Comparison of ENCODE assay signal across 47 mouse cellular contexts in the genomic region with DNA sequence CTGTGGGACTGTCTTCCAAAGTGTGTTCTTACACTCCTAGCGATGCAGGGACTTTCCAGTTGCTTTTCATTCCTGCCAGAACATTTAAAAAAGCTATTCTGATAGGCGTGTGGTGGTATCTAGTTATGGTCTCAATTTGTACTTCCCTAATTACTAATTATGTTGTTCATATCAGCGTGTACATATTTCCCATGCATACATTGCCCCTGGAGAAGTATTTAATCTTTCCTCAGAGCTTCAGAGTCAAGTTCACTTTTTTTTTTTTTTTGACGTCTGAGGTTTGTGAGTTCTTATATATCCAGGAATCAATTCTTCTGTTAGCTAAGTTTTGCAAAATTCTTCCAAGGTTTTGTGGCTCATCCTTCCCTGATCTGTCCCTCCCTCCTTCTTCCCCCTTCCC. TPM values are rescaled to one million over a fixed set of nuclear protein-coding genes. Genes with fewer than 3 reads are reported as not detected.
"Had no signal": no experiment of that assay in that cellular context is flagged by ENCODE, and none has a peak within 500 bp of the region (broad histone marks: within the 10 kb centered on the region; RNA-seq: fewer than 3 reads in every experiment).

No protein-coding gene starts in this region.

- H3K9me3 ChIP-seq: limb, embryonic 10.5 days; limb, embryonic 12.5 days; limb, embryonic 15.5 days; liver, embryonic 12.5 days; liver, embryonic 13.5 days; liver, embryonic 15.5 days; lung, embryonic 15.5 days; midbrain, embryonic 10.5 days; midbrain, embryonic 12.5 days; midbrain, embryonic 13.5 days; midbrain, embryonic 15.5 days had no signal

- DNase-seq: left cerebral cortex, postnatal 4 days; liver; liver, embryonic 13.5 days; liver, postnatal 0 days; lung, adult 18-20 months; lung, adult 2 months; lung, embryonic 14.5 days; lung, postnatal 10 days; lung, postnatal 14 days; lung, postnatal 36 days; lung, postnatal 4 days; midbrain, embryonic 14.5 days had no signal

- H3K4me1 ChIP-seq: limb, embryonic 10.5 days; limb, embryonic 12.5 days; limb, embryonic 13.5 days; limb, embryonic 15.5 days; liver, embryonic 12.5 days; liver, embryonic 13.5 days; liver, embryonic 15.5 days; lung, embryonic 15.5 days; megakaryocyte, embryonic 14.5 days; midbrain, embryonic 10.5 days; midbrain, embryonic 12.5 days; midbrain, embryonic 13.5 days had no signal

- H3K27ac ChIP-seq: left cerebral cortex, adult 2 months; limb, embryonic 10.5 days; limb, embryonic 12.5 days; limb, embryonic 13.5 days; limb, embryonic 15.5 days; liver, embryonic 12.5 days; liver, embryonic 13.5 days; liver, embryonic 14.5 days; liver, embryonic 15.5 days; lung, embryonic 15.5 days; macrophage; midbrain, embryonic 10.5 days; midbrain, embryonic 12.5 days; midbrain, embryonic 13.5 days; midbrain, embryonic 15.5 days had no signal

- H3K27me3 ChIP-seq: limb, embryonic 12.5 days; limb, embryonic 13.5 days; limb, embryonic 15.5 days; liver, embryonic 12.5 days; liver, embryonic 13.5 days; liver, embryonic 15.5 days; lung, embryonic 15.5 days; megakaryocyte, embryonic 14.5 days; midbrain, embryonic 12.5 days; midbrain, embryonic 13.5 days; midbrain, embryonic 15.5 days had no signal

- ATAC-seq: liver, embryonic 12.5 days; liver, postnatal 0 days; lung, postnatal 0 days; midbrain, embryonic 13.5 days; midbrain, embryonic 15.5 days; midbrain, embryonic 16.5 days had no signal

- H3K36me3 ChIP-seq: limb, embryonic 10.5 days; limb, embryonic 12.5 days; limb, embryonic 13.5 days; limb, embryonic 15.5 days; liver, embryonic 12.5 days; liver, embryonic 13.5 days; liver, embryonic 15.5 days; lung, embryonic 15.5 days; midbrain, embryonic 10.5 days; midbrain, embryonic 12.5 days; midbrain, embryonic 13.5 days; midbrain, embryonic 15.5 days had no signal

- H3K9ac ChIP-seq: limb, embryonic 12.5 days; limb, embryonic 13.5 days; limb, embryonic 15.5 days; liver, embryonic 12.5 days; liver, embryonic 13.5 days; liver, embryonic 14.5 days; liver, embryonic 15.5 days; liver, postnatal 0 days; lung, embryonic 14.5 days; lung, embryonic 15.5 days; midbrain, embryonic 12.5 days; midbrain, embryonic 13.5 days; midbrain, embryonic 15.5 days had no signal

- H3K4me3 ChIP-seq: left cerebral cortex, adult 2 months; limb, embryonic 10.5 days; limb, embryonic 12.5 days; limb, embryonic 13.5 days; limb, embryonic 15.5 days; liver, embryonic 12.5 days; liver, embryonic 13.5 days; liver, embryonic 15.5 days; lung, embryonic 15.5 days; megakaryocyte, embryonic 14.5 days; midbrain, embryonic 10.5 days; midbrain, embryonic 12.5 days; midbrain, embryonic 13.5 days; midbrain, embryonic 15.5 days; myocyte had no signal

RNA-seq across cellular contexts. Expression of gene Rpl36-ps4, which starts 15.4 kb away (rescaled TPM):
- total RNA-seq: left cerebral cortex, adult 2 months; left cerebral cortex, adult 8-10 months; left cerebral cortex, postnatal 10 days; left cerebral cortex, postnatal 14 days; left cerebral cortex, postnatal 25 days; left cerebral cortex, postnatal 36 days; left cerebral cortex, postnatal 4 days; liver, adult 2 months; megakaryocyte progenitor cell, adult 5-6 weeks; megakaryocyte-erythroid progenitor cell, adult 5-6 weeks; midbrain, postnatal 0 days; monocyte, adult 5-6 weeks had no signal
- polyA plus RNA-seq: limb, embryonic 10.5 days; limb, embryonic 11.5 days; limb, embryonic 12.5 days; limb, embryonic 13.5 days; limb, embryonic 14.5 days; limb, embryonic 15.5 days; liver, adult 2 months; liver, embryonic 11.5 days; liver, embryonic 12.5 days; liver, embryonic 13.5 days; liver, embryonic 14.5 days; liver, embryonic 15.5 days; liver, embryonic 16.5 days; liver, postnatal 0 days; lung, adult 2 months; lung, embryonic 14.5 days; lung, embryonic 15.5 days; lung, embryonic 16.5 days; lung, postnatal 0 days; macrophage; midbrain, embryonic 10.5 days; midbrain, embryonic 11.5 days; midbrain, embryonic 12.5 days; midbrain, embryonic 13.5 days; midbrain, embryonic 14.5 days; midbrain, embryonic 15.5 days; midbrain, embryonic 16.5 days; midbrain, postnatal 0 days; myocyte; neural tube, embryonic 11.5 days had no signal
